Mouse (Mus musculus) midbrain, postnatal 0 days (tissue): ENCODE data around the gene Dnajb1. TPM values are rescaled to one million over a fixed set of nuclear protein-coding genes. Genes with fewer than 3 reads are reported as not detected.
A peak's percentile ranks its signal among the peaks of the same experiment; 100 is the strongest.

Experiments used
- ATAC-seq: fragments of 200-750 bp; cut with Nextera tagmentation; 2 replicates; pipeline ENCODE4 v1.8.0; 2017; ENCODE audit warnings: moderate number of reproducible peaks, mild to moderate bottlenecking, moderate TSS enrichment, moderate library complexity; ENCODE audit not compliant: low FRiP score
- DNase-seq: peaks from one replicate; pipeline ENCODE4 v3.0.0-alpha.2; 2015; ENCODE audit warnings: low spot score
- H3K27ac ChIP-seq: fragments of 300-500 bp; sonication (generic); 2 replicates; pipeline ENCODE4 v1.5.1; 2014; ENCODE audit warnings: low read depth, mild to moderate bottlenecking, low read length, mixed read lengths
- H3K27me3 ChIP-seq: fragments of 300-500 bp; sonication (generic); 2 replicates; pipeline ENCODE4 v1.6.1; 2014; ENCODE audit warnings: low read length, control low read depth, mixed read lengths; ENCODE audit not compliant: insufficient read depth
- H3K36me3 ChIP-seq: fragments of 300-500 bp; sonication (generic); 2 replicates; pipeline ENCODE4 v1.6.1; 2014; ENCODE audit warnings: low read length, control low read depth, mixed read lengths; ENCODE audit not compliant: insufficient read depth
- H3K4me1 ChIP-seq: fragments of 300-500 bp; sonication (generic); 2 replicates; pipeline ENCODE4 v1.6.1; 2014; ENCODE audit warnings: mild to moderate bottlenecking, control low read depth, antibody characterized with exemption, low read length, mixed read lengths; ENCODE audit not compliant: insufficient read depth
- H3K4me2 ChIP-seq: fragments of 300-500 bp; sonication (generic); 2 replicates; pipeline ENCODE4 v1.6.1; 2014; ENCODE audit warnings: low read depth, mild to moderate bottlenecking, low read length, mixed read lengths; ENCODE audit not compliant: poor library complexity, severe bottlenecking
- H3K4me3 ChIP-seq: fragments of 300-500 bp; sonication (generic); 2 replicates; pipeline ENCODE4 v1.5.1; 2014; ENCODE audit warnings: low read depth, mild to moderate bottlenecking, low read length, moderate library complexity
- H3K9ac ChIP-seq: fragments of 300-500 bp; sonication (generic); replicated peaks from 2 replicates; pipeline ENCODE4 v1.6.1; 2014; ENCODE audit warnings: mild to moderate bottlenecking, low read length, moderate library complexity, mixed read lengths; ENCODE audit not compliant: poor library complexity, severe bottlenecking
- H3K9me3 ChIP-seq: fragments of 300-500 bp; sonication (generic); 2 replicates; pipeline ENCODE4 v1.6.1; 2016; ENCODE audit warnings: low read length, control low read depth
- CTCF ChIP-seq: IDR thresholded peaks from 2 replicates; pipeline ENCODE4 v1.5.1; 2016; ENCODE audit warnings: antibody characterized with exemption, mild to moderate bottlenecking
- WGBS: fragments of 180-500 bp; shearing (Covaris S2); extraction: QIAGEN DNeasy Blood & Tissue Kit; methylation state at CpG from one replicate; pipeline ENCODE4 v1.1.7; 2014; 5-methylcytosine and 5-hydroxymethylcytosine counted together
- polyA plus RNA-seq: library from polyadenylated mRNA; unstranded; fragments of >200 nt; fragmentation: Nextera tagmentation; extraction: Ambion mirVana; gene quantifications from 2 replicates; pipeline ENCODE4 v1.2.1, GENCODE M21; 2015
- total RNA-seq: library from RNA; depleted of rRNA; stranded (reverse); fragments of >200 nt; gene quantifications from 2 replicates; pipeline ENCODE4 v1.2.3, GENCODE M21; 2014

The Dnajb1 gene
- total and polyA plus RNA-seq, 2 experiments from 2014 or later = 41.0 to 72.4 TPM

- H3K36me3 ChIP-seq = no peaks in the 10 kb centered on the region
- no peak overlapping the region for H3K4me3 ChIP-seq
- no peak overlapping the region for H3K27ac ChIP-seq
- no peaks in the 10 kb centered on the region for H3K27me3 ChIP-seq
- no peak overlapping the region for H3K4me2 ChIP-seq
- 18% methylated on average over 3 of the region's 3 CpGs for WGBS
- TF ChIP-seq CTCF = peak; percentile 65
- no peaks in the 10 kb centered on the region for H3K9me3 ChIP-seq
- DNase-seq = peak; percentile 27
- ATAC-seq = no peak
- H3K9ac ChIP-seq = no peak overlapping the region
- H3K4me1 ChIP-seq = peaks cover 8% of the 10 kb centered on the region; the same call in 1 of the 2 replicates
These were observed 11.6 kb upstream of the Dnajb1 start for GRCm38 (mm10) chr8:83596369-83596768.

- peak; percentile 48 for TF ChIP-seq CTCF
- Histone ChIP-seq H3K4me1 (no peaks in the 10 kb centered on the region), H3K27ac (no peak overlapping the region), H3K4me2 (no peak overlapping the region), H3K36me3 (no peaks in the 10 kb centered on the region), H3K4me3 (no peak overlapping the region), H3K9ac (no peak overlapping the region), H3K9me3 (no peaks in the 10 kb centered on the region), H3K27me3 (no peaks in the 10 kb centered on the region)
- DNase-seq (no peak), ATAC-seq (no peak)
- 5% methylated on average over 1 of the region's 1 CpGs for WGBS
These were observed 9.8 kb upstream of the Dnajb1 start for GRCm38 (mm10) chr8:83598146-83598545.

DNA sequence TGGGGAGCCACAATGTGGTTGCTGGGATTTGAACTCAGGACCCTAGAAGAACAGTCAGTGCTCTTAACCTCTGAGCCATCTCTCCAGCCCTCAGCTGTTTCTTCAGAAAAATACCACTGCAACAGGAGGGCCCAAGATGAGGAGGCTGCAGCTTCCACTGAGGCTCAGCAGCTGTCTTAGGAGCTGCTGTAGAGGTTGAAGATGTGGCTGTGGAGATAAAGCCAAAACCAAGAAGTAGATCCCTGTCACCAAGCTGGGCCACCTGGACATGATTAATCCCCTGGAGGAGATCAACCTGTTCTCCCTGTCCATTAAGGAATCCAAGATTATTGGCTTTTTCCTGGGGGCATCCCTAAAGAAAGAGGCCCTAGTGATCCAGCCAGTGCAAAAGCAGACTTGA lies 8.2 kb upstream of the Dnajb1 start:
- Histone ChIP-seq H3K36me3 (no peaks in the 10 kb centered on the region), H3K4me2 (no peak overlapping the region), H3K27ac (no peak overlapping the region), H3K27me3 (no peaks in the 10 kb centered on the region), H3K9ac (no peak overlapping the region), H3K9me3 (no peaks in the 10 kb centered on the region), H3K4me3 (no peak overlapping the region), H3K4me1 (no peaks in the 10 kb centered on the region)
- DNase-seq = no peak
- no peak for ATAC-seq
- TF ChIP-seq CTCF = no peak

GRCm38 (mm10) chr8:83602650-83603029 lies 5.4 kb upstream of the Dnajb1 start:
- WGBS = 74% methylated on average over 2 of the region's 2 CpGs
- H3K27me3 ChIP-seq = no peaks in the 10 kb centered on the region
- no peak overlapping the region for H3K27ac ChIP-seq
- ATAC-seq = no peak
- no peak overlapping the region for H3K9ac ChIP-seq
- no peak for TF ChIP-seq CTCF
- H3K9me3 ChIP-seq = no peaks in the 10 kb centered on the region
- no peak for DNase-seq
- H3K4me3 ChIP-seq = no peak overlapping the region
- H3K4me2 ChIP-seq = no peak overlapping the region
- no peaks in the 10 kb centered on the region for H3K4me1 ChIP-seq
- no peaks in the 10 kb centered on the region for H3K36me3 ChIP-seq

- no peak for TF ChIP-seq CTCF
- under 1% methylated on average over 49 of the region's 51 CpGs for WGBS
These were observed 421 bp downstream of the Dnajb1 start for GRCm38 (mm10) chr8:83608398-83608829.

DNA sequence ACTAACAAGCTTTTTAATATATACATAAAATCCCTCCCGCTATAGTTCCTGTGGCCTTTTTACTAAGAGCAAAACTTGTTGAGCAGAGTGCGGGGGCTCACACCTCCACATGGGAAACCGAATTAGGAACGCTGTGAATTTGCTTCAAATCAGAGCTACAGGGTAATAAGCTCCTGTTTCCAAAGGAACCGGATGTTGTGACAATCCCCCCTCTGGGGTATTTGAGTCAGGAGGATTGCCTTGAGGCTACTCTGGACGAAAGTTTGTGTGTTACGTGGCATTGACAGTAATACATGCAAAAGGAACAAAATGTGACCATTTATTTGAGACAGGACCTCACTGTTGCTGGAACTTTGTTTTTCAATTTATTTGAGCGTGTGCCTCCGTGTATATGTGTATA lies 1.1 kb downstream of the Dnajb1 start:
- no peaks in the 10 kb centered on the region for H3K9me3 ChIP-seq
- H3K9ac ChIP-seq = peak overlapping the region; percentile 84
- peak overlapping the region; percentile 96; the same call in 1 of the 2 replicates for H3K27ac ChIP-seq
- TF ChIP-seq CTCF = no peak
- H3K27me3 ChIP-seq = no peaks in the 10 kb centered on the region
- no peak for ATAC-seq
- H3K4me2 ChIP-seq = peak overlapping the region; percentile 82
- 27% methylated on average over 9 of the region's 9 CpGs for WGBS
- 0 out of 2 replicates have a peak, but pooled peaks cover 11% of the 10 kb centered on the region for H3K4me1 ChIP-seq
- DNase-seq = no peak
- H3K36me3 ChIP-seq = peaks cover 40% of the 10 kb centered on the region
- peak overlapping the region; percentile 62 for H3K4me3 ChIP-seq

More at GRCm38 (mm10) chr8:83608398-83608829, 421 bp downstream of the Dnajb1 start:
- ATAC-seq = peak; percentile 78
- Histone ChIP-seq H3K36me3 (peaks cover 34% of the 10 kb centered on the region), H3K4me3 (peak overlapping the region; percentile 62), H3K27me3 (no peaks in the 10 kb centered on the region), H3K9me3 (no peaks in the 10 kb centered on the region), H3K4me2 (peak overlapping the region; percentile 82), H3K27ac (peak overlapping the region; percentile 96), H3K9ac (peak overlapping the region; percentile 84), H3K4me1 (0 out of 2 replicates have a peak, but pooled peaks cover 11% of the 10 kb centered on the region)
- peak; percentile 83 for DNase-seq
